8 mouse cellular contexts compared by ENCODE assay signal in genomic region chr6:134981231-134982062, GRCm38 (mm10). TPM values are rescaled to one million over a fixed set of nuclear protein-coding genes. Genes with fewer than 3 reads are reported as not detected.
A peak's percentile ranks its signal among the peaks of the same experiment; 100 is the strongest.
DNase-seq lines count a peak whose midpoint lies in the region; ATAC-seq and TF ChIP-seq lines count a peak whose summit lies in the region.

Gene Apold1, plus strand, starts transcription at chr6:134981718.

- H3K36me3 ChIP-seq in CH12.LX (replicated peaks in 1 of 2; ENCODE audit: control insufficient read depth in 1 of 2, insufficient read depth in 1 of 2, low read length in 1 of 2) = no peaks in the 10 kb centered on the region
- H3K36me3 ChIP-seq in heart, embryonic 10.5 days = no peaks in the 10 kb centered on the region
- no peaks in the 10 kb centered on the region for H3K36me3 ChIP-seq in lung, embryonic 16.5 days (ENCODE audit: control insufficient read depth, insufficient read depth, low read length)

- intact Hi-C loops in left cerebral cortex, postnatal 25 days (cut with DNase I) = loop anchor here (5.0 kb wide), 1 partner anchor 59 kb away; the partner anchor contains the start of gene Cdkn1b

- DNase-seq in CH12.LX (ENCODE audit: extremely low read depth) = peak; percentile 88
- DNase-seq in heart, embryonic 10.5 days (ENCODE audit: low spot score) = peak; percentile 78
- peak; percentile 45 to 54 for DNase-seq in kidney, adult 8-10 months
- DNase-seq in skeletal muscle tissue, adult 2 months (ENCODE audit: low read depth, low spot score) = peak; percentile 57
- no peak for DNase-seq in left cerebral cortex, postnatal 25 days (ENCODE audit: low spot score in 2 of 2)
- no peak for DNase-seq in cerebellum, adult 9-11 months

- WGBS in heart, embryonic 10.5 days = 45% methylated on average over 22 of the region's 22 CpGs
- 42% methylated on average over 22 of the region's 22 CpGs for WGBS in lung, embryonic 16.5 days

- no peak for TF ChIP-seq CTCF in CH12.LX (conservative IDR thresholded peaks at IDR 0.05 in 1 of 2, IDR thresholded peaks at IDR 0.05 in 1 of 2; ENCODE audit: low read depth in 2 of 2, low read length in 2 of 2)

- peaks cover 5 to 39% of the 10 kb centered on the region in 2 experiments; a peak in 3 of 4 replicates for H3K4me1 ChIP-seq in CH12.LX (ENCODE audit: control insufficient read depth in 1 of 2, insufficient read depth in 2 of 2)
- no peaks in the 10 kb centered on the region for H3K4me1 ChIP-seq in brown adipose tissue, adult 24 weeks (ENCODE audit: control insufficient read depth, insufficient read depth, insufficient read length, low read length)
- H3K4me1 ChIP-seq in heart, embryonic 10.5 days = peaks cover 31% of the 10 kb centered on the region
- peaks cover 10% of the 10 kb centered on the region for H3K4me1 ChIP-seq in lung, embryonic 16.5 days (replicated peaks; ENCODE audit: control insufficient read depth, insufficient read depth, low read length)

- no peak for ATAC-seq in lung, embryonic 16.5 days (ENCODE audit: low read depth)

- peak; percentile 64 for TF ChIP-seq POLR2A in CH12.LX (IDR thresholded peaks at IDR 0.05; ENCODE audit: low read depth, low read length)

- H3K79me2 ChIP-seq in CH12.LX (replicated peaks; ENCODE audit: control insufficient read depth, extremely low read depth, insufficient read depth, poor library complexity, severe bottlenecking) = no peaks in the 10 kb centered on the region

- 0 out of 2 replicates have a peak within 1 kb of the TSS, but pooled peaks have one; percentile 7 for H3K27ac ChIP-seq in CH12.LX (ENCODE audit: insufficient read depth, low read depth)
- H3K27ac ChIP-seq in brown adipose tissue, adult 24 weeks (replicated peaks; ENCODE audit: low read depth, low read length) = peak within 1 kb of the TSS; percentile 96
- H3K27ac ChIP-seq in heart, embryonic 10.5 days = peak within 1 kb of the TSS; percentile 72
- no peak within 1 kb of the TSS for H3K27ac ChIP-seq in lung, embryonic 16.5 days (ENCODE audit: low read length)

- peak within 1 kb of the TSS; percentile 46; the same call in 1 of the 2 replicates for H3K9ac ChIP-seq in CH12.LX (ENCODE audit: insufficient read depth, low read depth)
- H3K9ac ChIP-seq in lung, embryonic 16.5 days (ENCODE audit: low read length) = no peak within 1 kb of the TSS

- no peak for TF ChIP-seq RAD21 in CH12.LX (IDR thresholded peaks at IDR 0.05; ENCODE audit: low read depth, low read length)

- peak within 1 kb of the TSS; percentile 9 to 22 (median 21) for H3K4me3 ChIP-seq in CH12.LX (replicated peaks in 1 of 3; ENCODE audit: low read depth in 2 of 3, low read length in 2 of 3, poor library complexity in 1 of 3)
- peak within 1 kb of the TSS; percentile 81 for H3K4me3 ChIP-seq in brown adipose tissue, adult 24 weeks (ENCODE audit: insufficient read depth, low read depth, low read length)
- peak within 1 kb of the TSS; percentile 19; the same call in 1 of the 2 replicates for H3K4me3 ChIP-seq in heart, embryonic 10.5 days
- 0 out of 2 replicates have a peak within 1 kb of the TSS, but pooled peaks have one; percentile 4 for H3K4me3 ChIP-seq in lung, embryonic 16.5 days (ENCODE audit: low read length)

- H3K4me2 ChIP-seq in CH12.LX (ENCODE audit: insufficient read depth, low read depth, poor library complexity, severe bottlenecking) = peak within 1 kb of the TSS; percentile 84
- H3K4me2 ChIP-seq in lung, embryonic 16.5 days (ENCODE audit: low read depth, low read length) = peak within 1 kb of the TSS; percentile 44

- no peaks in the 10 kb centered on the region for H3K9me3 ChIP-seq in CH12.LX (replicated peaks; ENCODE audit: low read length)
- H3K9me3 ChIP-seq in heart, embryonic 10.5 days = no peaks in the 10 kb centered on the region
- H3K9me3 ChIP-seq in lung, embryonic 16.5 days (ENCODE audit: control insufficient read depth, low read length) = no peaks in the 10 kb centered on the region

- H3K27me3 ChIP-seq in CH12.LX (replicated peaks) = peaks cover 13% of the 10 kb centered on the region
- H3K27me3 ChIP-seq in heart, embryonic 10.5 days (ENCODE audit: insufficient read depth, poor library complexity, severe bottlenecking) = peaks cover 15% of the 10 kb centered on the region; the same call in 1 of the 2 replicates
- peaks cover 3% of the 10 kb centered on the region; the same call in 1 of the 2 replicates for H3K27me3 ChIP-seq in lung, embryonic 16.5 days (ENCODE audit: control insufficient read depth, insufficient read depth, low read depth, low read length)

- in situ Hi-C loops in CH12.LX (cut with MboI; ENCODE audit: low pct_ligation_motif_present, low pct_unique_long_range_greater_than_20kb, low sequenced_read_pairs) = loop anchor here (25.0 kb wide), 1 partner anchor 344 kb away; the partner anchor contains the start of genes Borcs5 and Mansc1

- dilution Hi-C loops in CH12.LX (cut with MboI; ENCODE audit: extremely low pct_ligation_motif_present, extremely low pct_unique_long_range_greater_than_20kb, low sequenced_read_pairs) = no loop called here

- TF ChIP-seq EP300 in CH12.LX (IDR thresholded peaks at IDR 0.05; ENCODE audit: low read length) = peak; percentile 42; the same call in 1 of the 2 replicates

TF ChIP-seq in CH12.LX, 34 proteins besides CTCF, POLR2A, EP300 and RAD21 (continues in another document):
- TF ChIP-seq ETS1 (conservative IDR thresholded peaks at IDR 0.05; ENCODE audit: low read depth, low read length) (peak; percentile 79), ZC3H11A (IDR thresholded peaks at IDR 0.05; ENCODE audit: low read depth, low read length) (no peak), BHLHE40 (IDR thresholded peaks at IDR 0.05; ENCODE audit: low read depth, low read length) (peak; percentile 53), E2F4 (IDR thresholded peaks at IDR 0.05; ENCODE audit: insufficient replicate concordance, low read depth, low read length) (0 out of 2 replicates have a peak, but pooled peaks have one; percentile 25), ELF1 (IDR thresholded peaks at IDR 0.05; ENCODE audit: low read depth, low read length) (peak; percentile 84), CHD2 (IDR thresholded peaks at IDR 0.05; ENCODE audit: low read length) (peak; percentile 52; the same call in 1 of the 2 replicates), GABPA (IDR thresholded peaks at IDR 0.05; ENCODE audit: insufficient replicate concordance, low read depth, low read length) (no peak), IRF4 (IDR thresholded peaks at IDR 0.05; ENCODE audit: low read depth, low read length) (peak; percentile 17; the same call in 1 of the 2 replicates), TCF12 (IDR thresholded peaks at IDR 0.05; ENCODE audit: low read depth, low read length) (peak; percentile 50; the same call in 1 of the 2 replicates), KAT2A (IDR thresholded peaks at IDR 0.05; ENCODE audit: insufficient replicate concordance, low read length) (0 out of 2 replicates have a peak, but pooled peaks have one; percentile 49), MAX (IDR thresholded peaks at IDR 0.05; ENCODE audit: low read length) (peak; percentile 58; the same call in 1 of the 2 replicates), NELFE (IDR thresholded peaks at IDR 0.05; ENCODE audit: low read depth, low read length) (peak; percentile 41; the same call in 1 of the 2 replicates), NRF1 (IDR thresholded peaks at IDR 0.05; ENCODE audit: low read depth, low read length) (no peak), ZMIZ1 (IDR thresholded peaks at IDR 0.05; ENCODE audit: low read depth, low read length) (no peak; the same call in 1 of the 2 replicates), CHD1 (IDR thresholded peaks at IDR 0.05; ENCODE audit: low read depth, low read length) (peak; percentile 85; the same call in 1 of the 2 replicates), USF1 (IDR thresholded peaks at IDR 0.05; ENCODE audit: low read depth, low read length) (peak; percentile 62), USF2 (conservative IDR thresholded peaks at IDR 0.05; ENCODE audit: low read depth, low read length) (no peak; the same call in none of the 2 replicates), PAX5 (IDR thresholded peaks at IDR 0.05; ENCODE audit: low read length) (no peak), MEF2A (IDR thresholded peaks at IDR 0.05; ENCODE audit: borderline replicate concordance, low read depth, low read length) (peak; percentile 91), TBP (conservative IDR thresholded peaks at IDR 0.05; ENCODE audit: low read depth, low read length) (0 out of 2 replicates have a peak, but pooled peaks have one; percentile 12), MXI1 (IDR thresholded peaks at IDR 0.05; ENCODE audit: low read depth, low read length) (peak; percentile 42; the same call in 1 of the 2 replicates), SIN3A (IDR thresholded peaks at IDR 0.05; ENCODE audit: low read length) (peak; percentile 73), SMC3 (IDR thresholded peaks at IDR 0.05; ENCODE audit: low read depth, low read length) (no peak), ZKSCAN1 (IDR thresholded peaks at IDR 0.05; ENCODE audit: borderline replicate concordance, low read depth, low read length) (no peak), POLR2AphosphoS2 (IDR thresholded peaks at IDR 0.05; ENCODE audit: low read depth, low read length) (no peak), MAZ (IDR thresholded peaks at IDR 0.05; ENCODE audit: low read depth, low read length) (peak; percentile 66; the same call in 1 of the 2 replicates), HCFC1 (IDR thresholded peaks at IDR 0.05; ENCODE audit: low read depth, low read length) (0 out of 2 replicates have a peak, but pooled peaks have one; percentile 6), MYC (IDR thresholded peaks at IDR 0.05; ENCODE audit: low read depth, low read length) (peak; percentile 55; the same call in 1 of the 2 replicates), MAFK (IDR thresholded peaks at IDR 0.05; ENCODE audit: insufficient replicate concordance, low read length) (no peak), UBTF (IDR thresholded peaks at IDR 0.05; ENCODE audit: low read depth, low read length) (0 out of 2 replicates have a peak, but pooled peaks have one; percentile 42), JUND (conservative IDR thresholded peaks at IDR 0.05; ENCODE audit: low read depth, low read length) (no peak), ZNF384 (IDR thresholded peaks at IDR 0.05; ENCODE audit: low read depth, low read length) (no peak), RCOR1 (conservative IDR thresholded peaks at IDR 0.05; ENCODE audit: low read depth, low read length) (peak; percentile 69; the same call in 1 of the 2 replicates)

RNA-seq across cellular contexts. Expression of gene Apold1, which starts in this region (rescaled TPM):
- total RNA-seq in CH12.LX (2012; rRNA removed) = 1.4 and 2.7 TPM in 2 replicates
- total RNA-seq in CH12.LX (2014; rRNA removed) = 2.8 and 3.1 TPM in 2 replicates
- 1.0 and 1.1 TPM in 2 replicates for polyA plus RNA-seq in CH12.LX (2012; ENCODE audit: insufficient read length, low read depth)
- 2.8 and 22.1 TPM in 2 replicates for polyA plus RNA-seq in brown adipose tissue, adult 24 weeks (2012; ENCODE audit: insufficient read depth, insufficient read length, missing spikeins)
- 2.2 and 2.9 TPM in 2 replicates for polyA plus RNA-seq in heart, embryonic 10.5 days (2016; fragmentation: Nextera tagmentation; extraction: Ambion mirVana)
- polyA plus RNA-seq in lung, embryonic 16.5 days (2015; fragmentation: Nextera tagmentation; extraction: Ambion mirVana) = 1.8 and 1.9 TPM in 2 replicates
- 1 to 10 TPM; 4.1 to 4.5 TPM for total RNA-seq in left cerebral cortex, postnatal 25 days (2021)

Comparison
In these comparisons a context has a peak if more than half of its experiments do, and no peak if none do; other contexts are left out.
1. DNase-seq: peak in CH12.LX (single experiment), heart, embryonic 10.5 days (single experiment), kidney, adult 8-10 months (2 of 2) and skeletal muscle tissue, adult 2 months (single experiment); none in left cerebral cortex, postnatal 25 days (0 of 2) and cerebellum, adult 9-11 months (single experiment).
2. H3K4me3 ChIP-seq: peak in every context shown above with its lines; median percentile 81 in brown adipose tissue, adult 24 weeks; 21 in CH12.LX; 19 in heart, embryonic 10.5 days; 4 in lung, embryonic 16.5 days.